Mouse (Mus musculus) intestine, embryonic 15.5 days (tissue): Measurements from ENCODE around the gene 4931422A03Rik. TPM values are rescaled to one million over a fixed set of nuclear protein-coding genes. Genes with fewer than 3 reads are reported as not detected.

Experiments
- ATAC-seq: fragments of 200-750 bp; cut with Nextera tagmentation; 2 replicates; pipeline ENCODE4 v1.8.0; 2017; ENCODE audit warnings: moderate TSS enrichment, moderate library complexity
- H3K27ac ChIP-seq: fragments of 300-500 bp; sonication (generic); 2 replicates; pipeline ENCODE4 v1.5.1; 2015; ENCODE audit warnings: mild to moderate bottlenecking, inconsistent platforms
- H3K27me3 ChIP-seq: fragments of 300-500 bp; sonication (generic); replicated peaks from 2 replicates; pipeline ENCODE4 v1.6.1; 2015; ENCODE audit warnings: inconsistent platforms
- H3K36me3 ChIP-seq: fragments of 300-500 bp; sonication (generic); 2 replicates; pipeline ENCODE4 v1.6.1; 2015; ENCODE audit warnings: inconsistent platforms
- H3K4me1 ChIP-seq: fragments of 300-500 bp; sonication (generic); replicated peaks from 2 replicates; pipeline ENCODE4 v1.6.1; 2015; ENCODE audit warnings: inconsistent platforms
- H3K4me2 ChIP-seq: fragments of 300-500 bp; sonication (generic); replicated peaks from 2 replicates; pipeline ENCODE4 v1.6.1; 2015; ENCODE audit warnings: mild to moderate bottlenecking, inconsistent platforms
- H3K4me3 ChIP-seq: fragments of 300-500 bp; sonication (generic); replicated peaks from 2 replicates; pipeline ENCODE4 v1.5.1; 2015; ENCODE audit warnings: inconsistent platforms
- H3K9ac ChIP-seq: fragments of 300-500 bp; sonication (generic); 2 replicates; pipeline ENCODE4 v1.6.1; 2015; ENCODE audit warnings: inconsistent platforms
- H3K9me3 ChIP-seq: fragments of 300-500 bp; sonication (generic); 2 replicates; pipeline ENCODE4 v1.6.1; 2016; ENCODE audit warnings: inconsistent platforms
- WGBS: fragments of 180-500 bp; shearing (Covaris S2); methylation state at CpG from one replicate; pipeline ENCODE4 v1.1.7; 2015; 5-methylcytosine and 5-hydroxymethylcytosine counted together
- polyA plus RNA-seq: library from polyadenylated mRNA; unstranded; fragments of >200 nt; fragmentation: Nextera tagmentation; extraction: Ambion mirVana; gene quantifications from 2 replicates; pipeline ENCODE4 v1.2.1, GENCODE M21; 2015

The 4931422A03Rik gene
- polyA plus RNA-seq, 1 experiment from 2014 or later = 1.4 TPM

GRCm38 (mm10) chr2:103938573-103938972 is 89.6 kb downstream of the 4931422A03Rik start:
- no peaks in the 10 kb centered on the region for H3K9me3 ChIP-seq
- H3K36me3 ChIP-seq = no peaks in the 10 kb centered on the region
- no peak overlapping the region for H3K9ac ChIP-seq
- H3K4me3 ChIP-seq = no peak overlapping the region
- no peak for ATAC-seq
- H3K27ac ChIP-seq = no peak overlapping the region
- no peak overlapping the region for H3K4me2 ChIP-seq
- H3K27me3 ChIP-seq = no peaks in the 10 kb centered on the region
- WGBS = 78% methylated on average over 1 of the region's 1 CpGs
- H3K4me1 ChIP-seq = no peaks in the 10 kb centered on the region

DNA sequence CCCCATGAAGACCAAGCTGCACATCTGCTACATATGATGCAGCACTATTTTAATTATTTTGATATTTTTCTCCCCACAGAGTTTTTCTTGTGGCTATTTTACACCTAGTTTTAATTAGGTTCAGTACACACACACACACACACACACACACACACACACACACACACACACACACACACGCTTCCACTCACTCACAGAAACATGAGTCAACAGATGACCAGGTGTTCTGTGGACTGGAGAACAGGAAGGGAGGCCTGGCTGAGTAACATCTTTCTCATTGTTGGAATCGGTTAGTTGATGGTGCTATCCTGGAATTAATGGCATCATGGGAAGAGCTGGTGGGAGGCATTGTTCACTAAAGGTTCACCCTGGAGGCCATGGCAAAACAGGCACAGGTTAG is 90.5 kb downstream of the 4931422A03Rik start:
- Histone ChIP-seq H3K4me1 (no peaks in the 10 kb centered on the region), H3K9ac (no peak overlapping the region), H3K27me3 (no peaks in the 10 kb centered on the region), H3K36me3 (no peaks in the 10 kb centered on the region), H3K4me3 (no peak overlapping the region), H3K27ac (no peak overlapping the region), H3K9me3 (no peaks in the 10 kb centered on the region), H3K4me2 (no peak overlapping the region)
- no peak for ATAC-seq
- WGBS = 76% methylated on average over 2 of the region's 2 CpGs

DNA sequence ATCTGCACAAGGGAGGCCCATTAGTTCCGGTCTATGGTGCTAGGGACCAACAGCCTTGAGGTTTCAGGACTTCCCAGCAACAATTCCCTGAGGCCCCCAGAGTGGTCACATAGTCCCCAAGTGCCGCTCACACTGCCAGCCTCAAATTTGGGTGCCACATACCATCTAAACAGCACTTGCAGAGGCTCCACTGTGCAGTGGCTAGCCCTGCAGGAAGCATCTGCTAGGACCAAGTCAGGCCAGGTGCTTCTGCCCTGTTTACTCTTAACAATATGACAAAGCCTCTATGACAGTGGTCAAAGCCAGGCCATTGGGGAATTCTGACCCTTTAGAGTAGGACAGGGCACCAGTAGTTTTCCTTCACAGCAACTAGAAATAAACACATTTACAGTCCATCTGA is 91.5 kb downstream of the 4931422A03Rik start:
- WGBS = 87% methylated on average over 2 of the region's 2 CpGs
- no peak for ATAC-seq
- H3K9me3 ChIP-seq = no peaks in the 10 kb centered on the region
- no peak overlapping the region for H3K9ac ChIP-seq
- no peaks in the 10 kb centered on the region for H3K27me3 ChIP-seq
- H3K4me3 ChIP-seq = no peak overlapping the region
- no peak overlapping the region for H3K27ac ChIP-seq
- H3K4me2 ChIP-seq = no peak overlapping the region
- H3K4me1 ChIP-seq = no peaks in the 10 kb centered on the region
- no peaks in the 10 kb centered on the region for H3K36me3 ChIP-seq

- no peak overlapping the region for H3K4me2 ChIP-seq
- no peaks in the 10 kb centered on the region for H3K9me3 ChIP-seq
- 62% methylated on average over 10 of the region's 10 CpGs for WGBS
- no peaks in the 10 kb centered on the region for H3K36me3 ChIP-seq
- no peak overlapping the region for H3K4me3 ChIP-seq
- no peaks in the 10 kb centered on the region for H3K4me1 ChIP-seq
- no peak overlapping the region for H3K27ac ChIP-seq
- H3K27me3 ChIP-seq = no peaks in the 10 kb centered on the region
- no peak for ATAC-seq
- H3K9ac ChIP-seq = no peak overlapping the region
Measured at GRCm38 (mm10) chr2:103935691-103936435, 92.3 kb downstream of the 4931422A03Rik start.

- H3K9me3 ChIP-seq = no peaks in the 10 kb centered on the region
- H3K9ac ChIP-seq = no peak overlapping the region
- ATAC-seq = no peak
- H3K27me3 ChIP-seq = no peaks in the 10 kb centered on the region
- 0 out of 2 replicates have a peak, but pooled peaks cover 3% of the 10 kb centered on the region for H3K4me1 ChIP-seq
- no peak overlapping the region for H3K4me2 ChIP-seq
- H3K4me3 ChIP-seq = no peak overlapping the region
- no peaks in the 10 kb centered on the region for H3K36me3 ChIP-seq
- WGBS = 65% methylated on average over 3 of the region's 3 CpGs
- no peak overlapping the region for H3K27ac ChIP-seq
Measured at GRCm38 (mm10) chr2:103934670-103935069, 93.5 kb downstream of the 4931422A03Rik start.

DNA sequence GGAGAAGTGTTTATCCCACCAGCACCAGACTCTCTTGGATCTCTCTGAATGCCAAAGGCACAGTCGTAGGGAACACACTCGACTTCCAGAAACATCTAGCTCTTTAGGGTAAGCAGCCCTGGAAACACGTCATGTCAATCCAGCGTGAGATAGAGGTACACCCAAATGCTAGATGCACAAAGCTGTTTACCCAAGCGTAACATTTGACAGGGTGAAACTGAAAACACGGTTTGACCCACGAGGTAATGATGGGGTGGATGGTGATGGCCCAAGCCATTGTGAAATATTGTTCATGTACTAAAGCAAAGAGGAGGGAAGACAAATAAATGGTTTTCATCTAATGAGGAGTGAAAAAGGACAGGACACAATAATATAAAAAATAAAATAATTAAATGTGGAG is 93.9 kb downstream of the 4931422A03Rik start:
- Histone ChIP-seq H3K4me1 (0 out of 2 replicates have a peak, but pooled peaks cover 3% of the 10 kb centered on the region), H3K36me3 (no peaks in the 10 kb centered on the region), H3K4me2 (no peak overlapping the region), H3K27ac (no peak overlapping the region), H3K4me3 (no peak overlapping the region), H3K9ac (no peak overlapping the region), H3K9me3 (no peaks in the 10 kb centered on the region), H3K27me3 (no peaks in the 10 kb centered on the region)
- WGBS = 46% methylated on average over 7 of the region's 7 CpGs
- no peak for ATAC-seq

DNA sequence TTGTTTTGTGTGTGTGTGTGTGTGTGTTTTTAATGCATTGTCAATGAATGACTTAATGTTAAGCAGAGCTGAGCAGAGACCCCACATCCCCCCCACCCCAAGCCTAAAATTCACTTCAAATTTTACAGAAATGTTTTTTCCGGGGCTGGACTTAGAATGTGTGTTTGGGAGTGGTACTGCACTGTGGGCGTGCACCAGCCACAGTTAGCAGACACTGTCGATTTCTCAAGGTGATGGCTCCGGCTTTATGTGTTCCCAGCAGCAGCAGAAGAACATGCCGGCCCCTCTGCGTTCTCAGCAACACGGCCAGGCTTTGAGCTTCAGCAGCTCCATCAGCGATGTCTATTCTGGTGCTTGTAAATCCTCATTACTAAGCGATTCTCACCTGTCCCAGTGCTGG is 95.7 kb downstream of the 4931422A03Rik start:
- Histone ChIP-seq H3K27me3 (no peaks in the 10 kb centered on the region), H3K4me1 (0 out of 2 replicates have a peak, but pooled peaks cover 3% of the 10 kb centered on the region), H3K9me3 (no peaks in the 10 kb centered on the region), H3K9ac (no peak overlapping the region), H3K4me2 (no peak overlapping the region), H3K27ac (no peak overlapping the region), H3K36me3 (no peaks in the 10 kb centered on the region), H3K4me3 (no peak overlapping the region)
- WGBS = 54% methylated on average over 9 of the region's 9 CpGs
- no peak for ATAC-seq

GRCm38 (mm10) chr2:103932025-103932424 is 96.1 kb downstream of the 4931422A03Rik start:
- WGBS = 66% methylated on average over 2 of the region's 2 CpGs

GRCm38 (mm10) chr2:103931511-103931911 is 96.7 kb downstream of the 4931422A03Rik start:
- ATAC-seq = no peak
- H3K27me3 ChIP-seq = no peaks in the 10 kb centered on the region
- no peak overlapping the region for H3K4me3 ChIP-seq
- H3K27ac ChIP-seq = no peak overlapping the region
- H3K36me3 ChIP-seq = no peaks in the 10 kb centered on the region
- WGBS = 58% methylated on average over 7 of the region's 7 CpGs
- H3K4me2 ChIP-seq = no peak overlapping the region
- no peak overlapping the region for H3K9ac ChIP-seq
- 0 out of 2 replicates have a peak, but pooled peaks cover 3% of the 10 kb centered on the region for H3K4me1 ChIP-seq
- no peaks in the 10 kb centered on the region for H3K9me3 ChIP-seq

More at GRCm38 (mm10) chr2:103932025-103932424, 96.1 kb downstream of the 4931422A03Rik start:
- Histone ChIP-seq H3K9me3 (no peaks in the 10 kb centered on the region), H3K4me1 (0 out of 2 replicates have a peak, but pooled peaks cover 3% of the 10 kb centered on the region), H3K27ac (no peak overlapping the region), H3K4me2 (no peak overlapping the region), H3K36me3 (no peaks in the 10 kb centered on the region), H3K4me3 (no peak overlapping the region), H3K9ac (no peak overlapping the region), H3K27me3 (no peaks in the 10 kb centered on the region)
- no peak for ATAC-seq

- no peak for ATAC-seq
- Histone ChIP-seq H3K9me3 (no peaks in the 10 kb centered on the region), H3K36me3 (no peaks in the 10 kb centered on the region), H3K4me2 (no peak overlapping the region), H3K4me1 (0 out of 2 replicates have a peak, but pooled peaks cover 3% of the 10 kb centered on the region), H3K27ac (no peak overlapping the region), H3K9ac (no peak overlapping the region), H3K27me3 (no peaks in the 10 kb centered on the region), H3K4me3 (no peak overlapping the region)
- WGBS = 55% methylated on average over 13 of the region's 13 CpGs
Measured at GRCm38 (mm10) chr2:103930306-103931019, 97.7 kb downstream of the 4931422A03Rik start.

DNA sequence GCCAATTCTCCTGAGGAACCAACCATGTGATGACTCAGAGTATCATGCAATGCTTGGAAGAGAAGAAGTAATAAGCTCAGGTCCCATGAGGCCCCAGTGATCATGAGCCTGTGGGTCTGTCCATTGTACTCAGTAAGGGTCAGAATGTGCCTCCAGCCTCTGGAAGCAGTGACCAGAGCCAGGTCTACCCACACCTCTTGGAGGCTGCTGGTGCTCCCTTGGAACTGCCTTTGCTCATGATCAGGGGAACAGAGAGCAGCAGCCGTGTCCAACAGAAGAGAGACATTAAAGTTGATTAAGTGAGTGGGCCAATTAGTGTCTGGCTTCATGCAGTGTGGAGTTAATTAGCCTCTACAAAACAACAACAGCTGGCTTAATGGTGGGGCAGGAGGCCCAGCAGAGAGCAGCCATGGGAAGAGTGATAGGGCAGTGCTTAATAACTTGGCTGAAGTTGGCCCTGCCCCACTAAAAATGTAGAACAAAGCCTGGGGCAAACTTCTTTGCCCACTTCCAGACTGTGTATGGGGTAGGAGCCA is 100.5 kb downstream of the 4931422A03Rik start:
- no peaks in the 10 kb centered on the region for H3K27me3 ChIP-seq
- no peak overlapping the region for H3K4me3 ChIP-seq
- H3K4me2 ChIP-seq = no peak overlapping the region
- no peak overlapping the region for H3K9ac ChIP-seq
- no peaks in the 10 kb centered on the region for H3K36me3 ChIP-seq
- no peak overlapping the region for H3K27ac ChIP-seq
- H3K4me1 ChIP-seq = 0 out of 2 replicates have a peak, but pooled peaks cover 3% of the 10 kb centered on the region
- ATAC-seq = no peak
- H3K9me3 ChIP-seq = no peaks in the 10 kb centered on the region
- 58% methylated on average over 1 of the region's 1 CpGs for WGBS

GRCm38 (mm10) chr2:103926586-103927113 is 101.5 kb downstream of the 4931422A03Rik start:
- no peak overlapping the region for H3K4me2 ChIP-seq
- H3K4me1 ChIP-seq = 0 out of 2 replicates have a peak, but pooled peaks cover 3% of the 10 kb centered on the region
- no peaks in the 10 kb centered on the region for H3K36me3 ChIP-seq
- no peak overlapping the region for H3K27ac ChIP-seq
- no peak for ATAC-seq
- no peaks in the 10 kb centered on the region for H3K27me3 ChIP-seq
- no peaks in the 10 kb centered on the region for H3K9me3 ChIP-seq
- no peak overlapping the region for H3K9ac ChIP-seq
- 78% methylated on average over 4 of the region's 4 CpGs for WGBS
- no peak overlapping the region for H3K4me3 ChIP-seq
